Mouse (Mus musculus) liver, adult (tissue): Measurements from ENCODE around the gene Gm14434.
"Not testable (repeated sequence)": the region's sequence is repeated elsewhere in the genome, so short reads cannot be mapped to it uniquely, and the experiment has no call there.

ENCODE experiments used
- GATA4 ChIP-seq: IDR thresholded peaks from 2 replicates; pipeline ENCODE4 v1.6.1; 2014; ENCODE audit warnings: mild to moderate bottlenecking, low read length; ENCODE audit not compliant: insufficient replicate concordance

Gene Gm14434

GRCm38 (mm10) chr2:176486683-176487082 is at the start of gene Gm14434:
Gene Gm14434, minus strand, starts transcription at chr2:176486783.
- not testable (repeated sequence) for TF ChIP-seq GATA4

DNA sequence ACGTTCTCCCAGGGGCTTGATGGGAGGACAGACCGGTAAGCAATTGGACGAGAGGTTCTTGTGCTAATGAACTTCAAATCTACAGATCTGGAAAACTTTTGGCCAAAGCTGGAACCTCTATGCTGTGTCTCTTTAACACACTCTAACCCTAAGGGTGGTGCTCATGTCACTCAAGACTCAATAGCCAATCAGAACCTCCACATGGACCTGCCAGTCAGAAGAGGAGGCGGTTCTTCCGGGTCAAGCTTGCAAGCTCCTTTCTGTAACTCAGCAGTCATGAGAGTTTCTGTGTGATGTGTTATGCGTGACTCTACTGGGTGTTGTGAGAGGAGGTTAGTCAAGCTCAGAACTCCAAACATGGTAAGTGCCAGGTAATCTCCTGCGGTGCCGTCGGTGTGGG is 34.2 kb upstream of the Gm14434 start, which contains the start of gene Zfp967:
Gene Zfp967, plus strand, starts transcription at position 301 of the 400 bp plus-strand sequence.
- not testable (repeated sequence) for TF ChIP-seq GATA4

- not testable (repeated sequence) for TF ChIP-seq GATA4
Measured at GRCm38 (mm10) chr2:176423294-176423693, 63.3 kb downstream of the Gm14434 start, which contains the start of gene Gm14435. Gene Gm14435, plus strand, starts transcription at chr2:176423594.
